Mouse (Mus musculus) effector memory CD4-positive, alpha-beta T cell, adult 5 months (primary cell): Measurements from ENCODE around the gene Sp140. TPM values are rescaled to one million over a fixed set of nuclear protein-coding genes. Genes with fewer than 3 reads are reported as not detected.

Experiments used
- polyA plus RNA-seq: library from polyadenylated mRNA; unstranded; fragments of 100-300 nt; shearing (Covaris generic); gene quantifications from one replicate; pipeline ENCODE4 v1.2.1, GENCODE M21; 2017

Sp140 gene
- 32.6 TPM for polyA plus RNA-seq

DNA sequence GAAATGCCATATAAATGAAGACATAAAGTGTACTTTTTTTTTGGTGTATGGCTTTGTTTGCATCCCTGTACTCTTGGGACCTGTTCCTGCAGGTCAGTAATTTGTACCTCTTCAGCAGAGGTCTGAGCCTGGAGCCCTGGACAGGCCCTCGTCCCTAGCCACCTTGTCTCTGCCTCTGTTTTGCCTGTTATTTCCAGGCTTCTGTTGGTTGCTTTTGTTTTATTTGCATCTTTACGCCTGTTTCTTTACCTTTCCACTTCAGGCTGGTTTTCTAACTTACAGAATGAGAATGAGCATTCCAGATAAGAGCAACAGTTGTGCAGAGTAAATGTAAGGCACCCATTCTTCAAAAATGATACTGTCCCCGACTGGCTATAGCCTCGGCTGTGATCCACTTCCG lies at the start of gene Sp140:
Gene Sp140, plus strand, starts transcription at position 301 of the 400 bp plus-strand sequence.

DNA sequence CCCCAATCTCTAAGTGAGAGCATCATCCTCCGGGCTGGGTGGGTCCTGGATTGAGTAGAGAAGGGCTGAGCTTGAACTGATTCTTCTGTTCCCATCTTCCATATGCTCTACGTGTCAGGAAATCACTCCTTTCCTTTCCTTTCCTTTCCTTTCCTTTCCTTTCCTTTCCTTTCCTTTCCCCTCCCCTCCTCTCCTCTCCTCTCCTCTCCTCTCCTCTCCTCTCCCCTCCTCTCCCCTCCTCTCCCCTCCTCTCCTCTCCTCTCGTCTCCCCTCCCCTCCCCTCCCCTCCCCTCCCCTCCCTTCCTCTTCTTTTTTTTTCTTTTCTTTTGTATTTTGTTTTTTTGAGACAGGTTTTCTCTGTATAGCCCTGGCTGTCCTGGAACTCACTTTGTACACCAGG lies 24.8 kb upstream of the Sp140 start, which contains the start of gene G530012D18Rik:
Gene G530012D18Rik, plus strand, starts transcription at position 301 of the 400 bp plus-strand sequence.

DNA sequence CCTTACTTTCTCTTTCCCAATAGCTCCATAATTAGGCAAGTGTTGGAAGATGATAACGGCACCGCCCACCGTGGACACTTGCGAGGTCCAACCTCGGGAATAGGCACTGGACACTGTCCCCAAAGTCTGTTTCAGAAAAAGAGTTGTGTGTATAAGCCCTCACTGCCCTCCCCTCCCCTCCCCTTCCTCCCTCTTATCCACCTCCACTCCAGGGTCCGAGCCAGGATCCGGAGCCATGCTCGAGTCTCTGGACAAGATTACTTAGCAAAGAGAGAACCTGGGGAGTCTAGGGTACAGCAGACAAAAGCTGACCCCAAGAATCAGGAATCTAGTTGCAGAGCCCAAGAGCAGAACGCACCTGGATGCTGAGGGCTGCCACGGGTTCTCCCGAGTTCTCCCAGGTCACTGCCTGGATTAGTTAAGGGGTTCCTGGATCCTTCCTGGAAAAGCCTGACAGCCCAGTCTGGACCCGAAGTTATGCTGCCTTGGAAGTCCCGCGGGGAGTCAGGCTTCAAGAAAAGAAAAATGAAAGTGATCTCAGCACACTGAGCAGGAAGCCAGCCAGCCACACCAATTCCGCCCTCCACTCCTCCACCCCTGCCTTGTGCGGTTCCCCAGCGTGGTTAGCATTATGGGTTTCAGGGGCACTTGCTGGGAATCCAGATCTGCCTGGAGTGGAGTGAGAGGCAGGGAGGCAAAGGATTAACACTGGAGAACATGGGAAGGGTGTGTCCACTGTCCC lies 1.7 kb upstream of the Sp140 start, which contains the start of gene Sp110:
Gene Sp110, minus strand, starts transcription at position 547 of the 742 bp plus-strand sequence.

DNA sequence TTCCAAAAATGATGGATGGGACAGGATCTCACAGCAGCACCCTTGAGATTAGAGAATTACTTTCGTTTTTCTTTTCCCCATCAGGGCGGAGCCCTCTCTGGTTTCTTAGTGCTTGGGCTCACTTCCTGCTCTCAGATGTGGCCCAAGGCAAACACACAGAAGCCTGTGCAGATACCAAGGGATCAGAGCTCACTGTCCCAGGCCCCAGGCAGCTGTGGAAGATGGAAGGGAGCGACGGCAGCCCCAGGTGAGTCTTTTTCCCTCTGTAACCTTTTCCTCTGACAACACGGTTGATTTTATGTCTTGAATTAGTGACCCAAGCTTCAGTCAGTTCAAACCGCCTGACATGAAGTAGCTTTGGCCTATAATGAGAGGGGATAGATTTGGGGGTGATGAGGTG lies 49.7 kb downstream of the Sp140 start, which contains the start of gene Sp100:
Gene Sp100, plus strand, starts transcription at position 108 of the 400 bp plus-strand sequence.

Other genes starting within 250 kb of the Sp140 start
- not detected for gene G530012D18Rik, start 24.7 kb upstream of the Sp140 start, polyA plus RNA-seq
- gene Sp110, start 1.6 kb upstream of the Sp140 start, polyA plus RNA-seq = 164 TPM
- 501 TPM for gene Sp100, start 49.6 kb downstream of the Sp140 start, polyA plus RNA-seq
- gene A630001G21Rik, start 178.3 kb downstream of the Sp140 start, polyA plus RNA-seq = 25.6 TPM
- 165 TPM for gene Cab39, start 193.1 kb downstream of the Sp140 start, polyA plus RNA-seq